Mouse (Mus musculus): ENCODE measurements around the gene Slit2. TPM values are rescaled to one million over a fixed set of nuclear protein-coding genes. Genes with fewer than 3 reads are reported as not detected.

Gene Slit2
- total and polyA plus RNA-seq, 2 experiments = 0.09 to 0.13 TPM

DNA sequence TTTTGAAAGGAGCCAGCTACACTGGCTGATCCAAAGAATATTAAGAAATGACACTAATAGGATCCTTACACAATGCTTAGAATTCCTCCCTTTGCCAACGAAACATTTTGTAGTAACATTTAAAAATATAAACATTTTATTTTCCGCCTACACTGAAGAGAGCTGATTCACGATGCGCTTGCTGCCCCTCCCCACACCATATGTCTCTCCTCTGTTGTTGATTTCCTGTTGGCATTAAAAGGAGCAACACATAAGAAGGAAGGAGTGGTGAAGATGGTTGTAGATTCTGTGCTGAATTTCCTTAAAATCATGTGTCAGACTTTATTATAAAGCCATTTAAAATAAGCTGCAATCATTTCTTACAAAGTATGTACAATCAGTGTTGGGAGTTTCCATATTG, 147.0 kb downstream of the Slit2 start:
- Histone ChIP-seq H3K27ac (replicated peaks; ENCODE audit: insufficient read depth, low read depth, low read length) (no peak overlapping the region), H3K79me2 (ENCODE audit: control insufficient read depth, insufficient read depth, low read length) (no peaks in the 10 kb centered on the region), H3K9ac (ENCODE audit: low read depth, low read length) (no peak overlapping the region), H3K4me3 (ENCODE audit: insufficient read depth, low read depth, low read length) (no peak overlapping the region), H3K4me1 (ENCODE audit: control insufficient read depth, insufficient read depth, low read length) (no peaks in the 10 kb centered on the region), H3K36me3 (ENCODE audit: control insufficient read depth, insufficient read depth, low read length) (no peaks in the 10 kb centered on the region), H3K27me3 (ENCODE audit: control insufficient read depth, insufficient read depth, low read length) (no peaks in the 10 kb centered on the region)
- 79% methylated on average over 4 of the region's 4 CpGs for WGBS
- no peak for DNase-seq (ENCODE audit: extremely low read depth, low read depth, low spot score)
- TF ChIP-seq POLR2A (IDR thresholded peaks at IDR 0.05; ENCODE audit: extremely low read depth, insufficient read depth, low read length) = no peak

DNA sequence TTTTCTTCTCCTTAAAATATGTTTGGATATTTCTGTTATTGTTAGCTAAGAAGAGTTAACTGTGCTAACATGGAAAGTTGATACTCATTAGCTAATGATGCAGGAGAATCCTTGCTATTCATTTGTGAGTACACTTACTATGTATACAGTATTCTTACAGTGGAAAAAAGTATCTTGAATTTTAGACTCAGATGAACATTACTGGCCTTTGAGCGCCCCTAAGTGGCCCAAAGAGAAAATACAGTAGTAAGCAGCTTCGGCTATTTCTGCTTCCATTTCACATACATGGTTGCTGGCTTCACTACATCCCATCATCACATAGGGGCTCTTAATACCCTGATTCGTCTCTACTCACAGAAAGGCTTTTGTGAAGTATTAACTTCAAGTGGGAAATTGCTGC, 153.6 kb downstream of the Slit2 start:
- peak; percentile 2 for DNase-seq (ENCODE audit: extremely low read depth, low read depth, low spot score)
- no peaks in the 10 kb centered on the region for H3K36me3 ChIP-seq (ENCODE audit: control insufficient read depth, insufficient read depth, low read length)
- no peak for TF ChIP-seq POLR2A (IDR thresholded peaks at IDR 0.05; ENCODE audit: extremely low read depth, insufficient read depth, low read length)
- TF ChIP-seq CTCF (IDR thresholded peaks at IDR 0.05; ENCODE audit: low read depth, low read length) = 0 out of 2 replicates have a peak, but pooled peaks have one; percentile 2
- H3K9ac ChIP-seq (ENCODE audit: low read depth, low read length) = no peak overlapping the region
- WGBS = 17% methylated on average over 3 of the region's 3 CpGs
- no peaks in the 10 kb centered on the region for H3K4me1 ChIP-seq (ENCODE audit: control insufficient read depth, insufficient read depth, low read length)
- no peaks in the 10 kb centered on the region for H3K79me2 ChIP-seq (ENCODE audit: control insufficient read depth, insufficient read depth, low read length)
- no peak overlapping the region for H3K27ac ChIP-seq (replicated peaks; ENCODE audit: insufficient read depth, low read depth, low read length)
- H3K27me3 ChIP-seq (ENCODE audit: control insufficient read depth, insufficient read depth, low read length) = no peaks in the 10 kb centered on the region
- no peak overlapping the region for H3K4me3 ChIP-seq (ENCODE audit: insufficient read depth, low read depth, low read length)

DNA sequence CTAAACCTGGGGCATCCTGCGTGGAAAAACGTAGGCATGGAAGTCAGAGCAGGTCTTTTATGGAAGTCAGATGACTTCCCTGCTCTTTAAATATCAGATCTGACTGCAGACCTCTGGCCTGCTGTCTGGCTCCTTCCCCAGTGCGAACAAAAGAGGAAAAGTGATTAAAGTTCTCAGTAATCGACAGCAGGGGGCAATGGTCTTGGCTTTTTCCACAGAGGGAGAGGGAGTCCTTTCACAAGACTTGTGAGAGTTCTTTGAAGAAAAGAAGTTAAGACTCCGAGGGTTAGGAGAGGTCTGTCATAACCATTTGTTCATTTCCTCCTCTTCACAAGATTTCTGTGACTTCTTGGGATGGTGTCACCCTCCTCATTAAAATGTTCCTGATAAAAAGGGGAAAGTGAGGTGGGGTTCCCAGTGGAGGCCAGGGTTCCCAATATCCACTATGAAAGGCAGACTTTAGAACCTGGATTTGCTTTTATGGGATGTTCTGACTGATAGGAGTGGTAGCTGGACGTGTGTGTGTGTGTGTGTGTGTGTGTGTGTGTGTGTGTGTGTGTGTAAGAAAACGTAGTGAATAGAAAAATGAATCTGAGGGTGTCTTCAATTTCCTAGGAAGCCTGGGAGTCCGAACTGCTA, 156.0 kb downstream of the Slit2 start:
- Histone ChIP-seq H3K4me3 (ENCODE audit: insufficient read depth, low read depth, low read length) (no peak overlapping the region), H3K27me3 (ENCODE audit: control insufficient read depth, insufficient read depth, low read length) (no peaks in the 10 kb centered on the region), H3K9ac (ENCODE audit: low read depth, low read length) (no peak overlapping the region), H3K79me2 (ENCODE audit: control insufficient read depth, insufficient read depth, low read length) (no peaks in the 10 kb centered on the region), H3K36me3 (ENCODE audit: control insufficient read depth, insufficient read depth, low read length) (no peaks in the 10 kb centered on the region), H3K4me1 (ENCODE audit: control insufficient read depth, insufficient read depth, low read length) (no peaks in the 10 kb centered on the region), H3K27ac (replicated peaks; ENCODE audit: insufficient read depth, low read depth, low read length) (no peak overlapping the region)
- 29% methylated on average over 8 of the region's 8 CpGs for WGBS
- no peak for DNase-seq (ENCODE audit: extremely low read depth, low read depth, low spot score)
- no peak for TF ChIP-seq CTCF (IDR thresholded peaks at IDR 0.05; ENCODE audit: low read depth, low read length)
- no peak for TF ChIP-seq POLR2A (IDR thresholded peaks at IDR 0.05; ENCODE audit: extremely low read depth, insufficient read depth, low read length)

DNA sequence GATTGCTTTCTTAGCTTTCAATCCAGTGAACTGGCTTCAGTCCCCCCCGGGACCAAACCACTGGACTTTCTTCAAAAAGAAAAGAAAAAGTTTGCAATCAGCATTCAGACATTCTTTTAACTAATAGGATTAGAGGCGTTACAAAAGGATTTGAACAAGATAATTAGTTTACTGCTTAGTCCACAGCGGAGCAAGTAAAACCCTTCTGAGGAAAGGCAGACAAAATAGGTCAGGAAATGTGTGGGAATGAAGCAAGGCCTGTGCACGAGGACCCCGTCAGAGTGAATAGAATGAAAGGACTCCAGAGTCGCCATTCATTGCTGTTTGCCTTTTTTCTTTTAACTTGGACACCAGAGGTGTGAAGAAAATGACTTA, 156.5 kb downstream of the Slit2 start:
- WGBS = 47% methylated on average over 6 of the region's 6 CpGs
- H3K4me3 ChIP-seq (ENCODE audit: insufficient read depth, low read depth, low read length) = no peak overlapping the region
- H3K9ac ChIP-seq (ENCODE audit: low read depth, low read length) = no peak overlapping the region
- H3K27me3 ChIP-seq (ENCODE audit: control insufficient read depth, insufficient read depth, low read length) = no peaks in the 10 kb centered on the region
- no peaks in the 10 kb centered on the region for H3K4me1 ChIP-seq (ENCODE audit: control insufficient read depth, insufficient read depth, low read length)
- no peaks in the 10 kb centered on the region for H3K36me3 ChIP-seq (ENCODE audit: control insufficient read depth, insufficient read depth, low read length)
- H3K79me2 ChIP-seq (ENCODE audit: control insufficient read depth, insufficient read depth, low read length) = no peaks in the 10 kb centered on the region
- TF ChIP-seq POLR2A (IDR thresholded peaks at IDR 0.05; ENCODE audit: extremely low read depth, insufficient read depth, low read length) = no peak
- TF ChIP-seq CTCF (IDR thresholded peaks at IDR 0.05; ENCODE audit: low read depth, low read length) = no peak
- DNase-seq (ENCODE audit: extremely low read depth, low read depth, low spot score) = no peak
- no peak overlapping the region for H3K27ac ChIP-seq (replicated peaks; ENCODE audit: insufficient read depth, low read depth, low read length)

DNA sequence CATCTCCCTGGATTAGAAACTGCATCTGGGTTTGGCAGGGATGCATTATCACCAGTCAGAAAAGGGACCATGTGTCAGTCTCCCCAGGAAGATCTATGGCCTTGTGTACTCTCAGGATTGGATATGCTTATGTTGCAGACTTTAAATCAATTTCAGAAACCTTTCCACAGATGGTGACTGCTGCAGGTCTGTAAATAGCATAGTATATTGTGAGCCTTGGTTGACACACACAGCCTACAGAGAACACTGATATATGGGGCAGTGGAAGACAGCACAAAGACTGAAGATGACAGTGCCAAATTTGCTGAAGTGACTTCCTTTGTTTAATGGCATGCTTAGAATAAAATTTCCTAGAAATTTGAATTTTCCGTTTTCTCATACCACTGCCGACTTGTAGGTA, 163.1 kb downstream of the Slit2 start:
- H3K27me3 ChIP-seq (ENCODE audit: control insufficient read depth, insufficient read depth, low read length) = no peaks in the 10 kb centered on the region
- no peak overlapping the region for H3K27ac ChIP-seq (replicated peaks; ENCODE audit: insufficient read depth, low read depth, low read length)
- no peak overlapping the region for H3K9ac ChIP-seq (ENCODE audit: low read depth, low read length)
- no peaks in the 10 kb centered on the region for H3K4me1 ChIP-seq (ENCODE audit: control insufficient read depth, insufficient read depth, low read length)
- H3K36me3 ChIP-seq (ENCODE audit: control insufficient read depth, insufficient read depth, low read length) = no peaks in the 10 kb centered on the region
- DNase-seq (ENCODE audit: extremely low read depth, low read depth, low spot score) = no peak
- H3K4me3 ChIP-seq (ENCODE audit: insufficient read depth, low read depth, low read length) = no peak overlapping the region
- no peaks in the 10 kb centered on the region for H3K79me2 ChIP-seq (ENCODE audit: control insufficient read depth, insufficient read depth, low read length)
- TF ChIP-seq POLR2A (IDR thresholded peaks at IDR 0.05; ENCODE audit: extremely low read depth, insufficient read depth, low read length) = no peak
- no peak for TF ChIP-seq CTCF (IDR thresholded peaks at IDR 0.05; ENCODE audit: low read depth, low read length)
- WGBS = 83% methylated on average over 2 of the region's 2 CpGs

DNA sequence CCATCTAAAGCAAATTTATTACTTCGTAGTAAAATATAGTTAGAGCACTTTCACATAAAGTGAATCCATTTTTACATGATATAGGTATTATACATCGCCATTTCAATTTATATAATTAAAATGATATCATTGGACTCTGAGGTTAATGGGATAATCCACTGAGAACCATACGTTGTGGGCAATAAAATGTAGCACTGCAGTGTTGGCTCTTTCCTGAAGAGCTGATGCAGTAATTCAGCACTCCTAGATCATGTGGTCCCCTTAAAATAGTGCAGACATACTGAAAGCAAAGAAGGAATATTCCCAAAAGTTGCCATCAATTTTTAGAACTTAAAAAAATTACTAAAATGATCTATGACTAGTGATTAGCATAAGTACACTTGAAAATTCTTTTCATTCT, 177.9 kb downstream of the Slit2 start:
- no peaks in the 10 kb centered on the region for H3K4me1 ChIP-seq (ENCODE audit: control insufficient read depth, insufficient read depth, low read length)
- no peak overlapping the region for H3K9ac ChIP-seq (ENCODE audit: low read depth, low read length)
- H3K79me2 ChIP-seq (ENCODE audit: control insufficient read depth, insufficient read depth, low read length) = no peaks in the 10 kb centered on the region
- no peaks in the 10 kb centered on the region for H3K36me3 ChIP-seq (ENCODE audit: control insufficient read depth, insufficient read depth, low read length)
- no peak overlapping the region for H3K4me3 ChIP-seq (ENCODE audit: insufficient read depth, low read depth, low read length)
- TF ChIP-seq POLR2A (IDR thresholded peaks at IDR 0.05; ENCODE audit: extremely low read depth, insufficient read depth, low read length) (no peak), CTCF (IDR thresholded peaks at IDR 0.05; ENCODE audit: low read depth, low read length) (no peak)
- no peaks in the 10 kb centered on the region for H3K27me3 ChIP-seq (ENCODE audit: control insufficient read depth, insufficient read depth, low read length)
- WGBS = 68% methylated on average over 3 of the region's 3 CpGs
- no peak for DNase-seq (ENCODE audit: extremely low read depth, low read depth, low spot score)
- H3K27ac ChIP-seq (replicated peaks; ENCODE audit: insufficient read depth, low read depth, low read length) = no peak overlapping the region
